Mouse (Mus musculus) intestine, postnatal 0 days (tissue): ENCODE data around the gene Esm1. TPM values are rescaled to one million over a fixed set of nuclear protein-coding genes. Genes with fewer than 3 reads are reported as not detected.

Source experiments
- ATAC-seq: fragments of 200-750 bp; cut with Nextera tagmentation; 2 replicates; pipeline ENCODE4 v1.8.0; 2017; ENCODE audit warnings: mild to moderate bottlenecking, moderate TSS enrichment, moderate library complexity
- H3K27ac ChIP-seq: fragments of 300-500 bp; sonication (generic); 2 replicates; pipeline ENCODE4 v1.5.1; 2014; ENCODE audit warnings: mild to moderate bottlenecking, low read depth, low read length, moderate library complexity
- H3K27me3 ChIP-seq: fragments of 300-500 bp; sonication (generic); replicated peaks from 2 replicates; pipeline ENCODE4 v1.6.1; 2014; ENCODE audit warnings: low read length, mixed read lengths; ENCODE audit not compliant: control insufficient read depth, insufficient read depth
- H3K36me3 ChIP-seq: fragments of 300-500 bp; sonication (generic); 2 replicates; pipeline ENCODE4 v1.6.1; 2014; ENCODE audit warnings: mild to moderate bottlenecking, moderate library complexity; ENCODE audit not compliant: control insufficient read depth, insufficient read depth
- H3K4me1 ChIP-seq: fragments of 300-500 bp; sonication (generic); replicated peaks from 2 replicates; pipeline ENCODE4 v1.6.1; 2014; ENCODE audit warnings: antibody characterized with exemption, low read length, mixed read lengths; ENCODE audit not compliant: control insufficient read depth, insufficient read depth
- H3K4me2 ChIP-seq: fragments of 300-500 bp; sonication (generic); replicated peaks from 2 replicates; pipeline ENCODE4 v1.6.1; 2014; ENCODE audit warnings: low read depth, mild to moderate bottlenecking, moderate library complexity
- H3K4me3 ChIP-seq: fragments of 300-500 bp; sonication (generic); 2 replicates; pipeline ENCODE4 v1.5.1; 2014; ENCODE audit warnings: low read depth, low read length
- H3K9ac ChIP-seq: fragments of 300-500 bp; sonication (generic); 2 replicates; pipeline ENCODE4 v1.6.1; 2014; ENCODE audit warnings: mild to moderate bottlenecking, low read depth, low read length
- H3K9me3 ChIP-seq: fragments of 300-500 bp; sonication (generic); 2 replicates; pipeline ENCODE4 v1.6.1; 2016; ENCODE audit warnings: mixed run types; ENCODE audit not compliant: control insufficient read depth
- CTCF ChIP-seq: sonication (generic); IDR thresholded peaks from 2 replicates; pipeline ENCODE4 v1.5.1; 2016; ENCODE audit warnings: low read depth, mild to moderate bottlenecking, control low read depth, antibody characterized with exemption, moderate library complexity
- WGBS: fragments of 180-500 bp; shearing (Covaris S2); extraction: QIAGEN DNeasy Blood & Tissue Kit; methylation state at CpG from one replicate; pipeline ENCODE4 v1.1.7; 2014; 5-methylcytosine and 5-hydroxymethylcytosine counted together
- polyA plus RNA-seq: library from polyadenylated mRNA; unstranded; fragments of >200 nt; fragmentation: Nextera tagmentation; extraction: Ambion mirVana; gene quantifications from 2 replicates; pipeline ENCODE4 v1.2.1, GENCODE M21; 2015

The Esm1 gene
- polyA plus RNA-seq, 1 experiment from 2014 or later = 3.4 TPM

DNA sequence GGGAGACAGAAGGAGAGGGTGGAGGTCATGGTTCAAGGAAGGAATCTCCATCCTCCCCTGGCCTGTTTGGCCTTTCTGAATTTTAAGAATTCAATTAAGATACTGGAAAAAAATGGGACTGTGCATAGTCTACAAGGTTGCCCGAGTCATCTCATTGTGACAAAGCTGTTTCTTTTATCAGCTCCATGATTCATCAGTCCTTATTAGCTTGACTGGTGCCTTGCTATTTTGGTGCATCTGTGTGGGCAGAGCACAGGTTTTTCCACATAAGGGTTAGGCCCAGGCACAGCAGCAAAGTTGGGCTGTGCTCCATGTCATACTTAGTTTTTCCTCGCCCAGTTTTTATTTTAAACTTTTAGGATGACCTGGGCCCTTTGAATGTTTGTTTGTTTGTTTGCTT lies 47.3 kb downstream of the Esm1 start:
- no peaks in the 10 kb centered on the region for H3K36me3 ChIP-seq
- no peak overlapping the region for H3K27ac ChIP-seq
- H3K9ac ChIP-seq = no peak overlapping the region
- WGBS = 87% methylated on average over 2 of the region's 2 CpGs
- H3K4me1 ChIP-seq = no peaks in the 10 kb centered on the region
- no peaks in the 10 kb centered on the region for H3K27me3 ChIP-seq
- H3K4me3 ChIP-seq = no peak overlapping the region
- ATAC-seq = no peak
- no peaks in the 10 kb centered on the region for H3K9me3 ChIP-seq
- no peak overlapping the region for H3K4me2 ChIP-seq
- TF ChIP-seq CTCF = no peak

DNA sequence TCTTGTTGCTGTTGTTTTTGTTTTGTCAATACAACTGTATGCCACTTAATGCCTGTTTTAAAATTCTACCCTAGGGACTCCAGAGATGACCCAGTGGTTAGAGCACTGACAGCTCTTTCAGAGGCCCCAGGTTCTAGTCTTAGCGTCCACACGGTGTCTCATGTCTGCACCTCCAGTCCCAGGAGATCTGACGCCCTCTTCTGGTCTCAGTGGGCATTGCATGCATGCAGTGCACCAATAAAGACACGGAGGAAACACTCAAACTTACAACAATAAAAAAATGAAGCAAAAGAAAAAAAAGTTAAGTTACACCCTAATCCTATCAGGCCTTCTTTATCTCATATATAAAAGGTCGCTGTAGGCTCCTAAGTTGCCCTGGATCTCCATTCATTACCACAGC lies 47.7 kb downstream of the Esm1 start:
- WGBS = 55% methylated on average over 5 of the region's 5 CpGs
- no peak for ATAC-seq
- Histone ChIP-seq H3K4me2 (no peak overlapping the region), H3K27ac (no peak overlapping the region), H3K9me3 (no peaks in the 10 kb centered on the region), H3K4me3 (no peak overlapping the region), H3K4me1 (no peaks in the 10 kb centered on the region), H3K36me3 (no peaks in the 10 kb centered on the region), H3K9ac (no peak overlapping the region), H3K27me3 (no peaks in the 10 kb centered on the region)
- TF ChIP-seq CTCF = peak; percentile 48

DNA sequence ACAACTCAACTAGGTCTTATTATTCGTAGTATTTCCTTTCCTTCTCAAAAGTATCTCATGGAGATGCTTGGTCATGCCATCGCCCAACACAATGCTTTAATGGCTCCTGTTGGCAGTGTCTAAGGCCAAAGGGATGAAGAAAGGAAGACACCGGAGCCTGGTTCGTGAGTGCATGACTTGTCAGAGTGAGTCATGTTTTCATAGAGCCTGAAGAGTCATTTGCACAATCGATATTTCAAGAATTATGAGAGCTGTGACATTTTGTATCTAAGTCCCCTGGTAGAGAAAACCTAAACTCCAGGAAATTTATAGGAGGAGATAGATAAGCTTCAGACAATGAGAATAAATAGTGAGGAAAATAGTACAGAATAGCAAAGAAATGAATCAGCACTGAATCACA lies 49.8 kb downstream of the Esm1 start:
- Histone ChIP-seq H3K4me1 (no peaks in the 10 kb centered on the region), H3K9me3 (no peaks in the 10 kb centered on the region), H3K27ac (no peak overlapping the region), H3K27me3 (no peaks in the 10 kb centered on the region), H3K4me3 (no peak overlapping the region), H3K36me3 (no peaks in the 10 kb centered on the region), H3K9ac (no peak overlapping the region), H3K4me2 (no peak overlapping the region)
- no peak for ATAC-seq
- no peak for TF ChIP-seq CTCF
- 94% methylated on average over 5 of the region's 5 CpGs for WGBS

DNA sequence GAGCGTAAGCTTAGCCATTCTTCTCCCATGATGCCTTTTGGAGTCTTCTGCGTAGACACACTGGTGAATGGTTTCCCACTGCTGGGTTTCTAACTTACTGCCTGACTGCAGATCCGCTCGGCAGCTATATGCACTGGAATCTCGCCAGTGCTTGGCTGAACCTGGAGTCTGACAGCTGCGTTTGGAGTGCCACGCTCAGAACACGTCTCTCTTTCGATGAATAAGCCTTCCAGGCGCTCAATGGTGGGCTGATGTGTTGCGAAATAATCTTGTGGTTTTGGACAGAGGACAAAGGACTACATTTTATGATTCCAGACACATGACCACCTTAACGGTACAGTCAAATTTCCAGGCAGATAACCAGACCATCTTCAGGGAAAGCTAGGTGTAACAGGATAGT lies 53.4 kb downstream of the Esm1 start:
- H3K36me3 ChIP-seq = no peaks in the 10 kb centered on the region
- H3K9me3 ChIP-seq = no peaks in the 10 kb centered on the region
- 53% methylated on average over 12 of the region's 12 CpGs for WGBS
- no peak overlapping the region for H3K4me3 ChIP-seq
- no peak overlapping the region for H3K4me2 ChIP-seq
- H3K4me1 ChIP-seq = no peaks in the 10 kb centered on the region
- TF ChIP-seq CTCF = no peak
- no peak overlapping the region for H3K27ac ChIP-seq
- ATAC-seq = no peak
- H3K9ac ChIP-seq = no peak overlapping the region
- H3K27me3 ChIP-seq = no peaks in the 10 kb centered on the region; the same call in 1 of the 2 replicates

DNA sequence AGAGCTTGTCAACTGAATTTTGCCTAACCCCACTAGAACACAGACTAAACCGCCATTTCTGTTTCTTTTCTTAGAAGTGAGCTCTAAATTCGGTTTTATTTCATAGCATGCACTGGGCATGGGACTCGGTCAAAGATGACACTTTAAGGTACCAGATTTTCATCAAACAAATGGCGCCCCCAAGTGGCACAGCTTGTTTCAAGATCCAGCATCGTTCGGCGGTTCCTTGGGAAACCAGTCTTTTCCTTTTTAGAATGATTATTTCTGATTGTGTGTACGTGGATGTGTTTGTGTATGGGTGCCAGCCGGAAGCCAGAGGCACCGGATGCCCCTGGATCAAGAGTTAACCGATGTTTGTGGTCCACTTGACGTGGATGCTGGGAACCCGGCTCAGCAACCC lies 55.8 kb downstream of the Esm1 start:
- H3K9ac ChIP-seq = no peak overlapping the region
- peak; percentile 69 for TF ChIP-seq CTCF
- ATAC-seq = no peak
- H3K9me3 ChIP-seq = no peaks in the 10 kb centered on the region
- no peaks in the 10 kb centered on the region for H3K4me1 ChIP-seq
- no peak overlapping the region for H3K4me2 ChIP-seq
- H3K27me3 ChIP-seq = no peaks in the 10 kb centered on the region; the same call in 1 of the 2 replicates
- no peak overlapping the region for H3K4me3 ChIP-seq
- H3K27ac ChIP-seq = no peak overlapping the region
- no peaks in the 10 kb centered on the region for H3K36me3 ChIP-seq
- 29% methylated on average over 13 of the region's 13 CpGs for WGBS

DNA sequence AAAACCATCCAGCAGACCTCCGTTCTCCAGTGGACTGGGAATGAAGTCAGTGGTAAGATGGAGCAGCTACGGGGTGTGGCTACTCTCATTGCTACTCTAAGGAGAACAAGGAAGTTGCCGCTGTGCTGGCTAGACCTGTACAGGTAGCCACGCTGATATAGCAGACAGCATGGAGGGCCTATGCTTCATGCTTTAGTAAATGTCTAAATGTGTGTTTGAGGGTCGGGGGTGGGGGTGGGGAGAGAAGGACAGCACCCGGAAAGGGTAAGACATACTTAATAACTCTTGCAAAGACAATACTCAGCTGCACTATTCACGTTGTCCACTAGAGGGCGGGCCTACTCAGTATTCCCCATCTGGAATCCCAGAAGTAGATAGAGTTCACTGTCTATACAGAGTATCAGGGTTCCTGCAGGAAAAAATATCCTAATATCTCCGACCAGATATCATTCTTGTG lies 57.1 kb downstream of the Esm1 start:
- Histone ChIP-seq H3K27ac (no peak overlapping the region), H3K36me3 (no peaks in the 10 kb centered on the region), H3K4me2 (peak overlapping the region; percentile 43), H3K9ac (no peak overlapping the region), H3K27me3 (no peaks in the 10 kb centered on the region; the same call in 1 of the 2 replicates), H3K4me1 (no peaks in the 10 kb centered on the region), H3K9me3 (no peaks in the 10 kb centered on the region), H3K4me3 (no peak overlapping the region)
- ATAC-seq = peak; percentile 49; the same call in 1 of the 2 replicates
- peak; percentile 88 for TF ChIP-seq CTCF
- WGBS = 28% methylated on average over 9 of the region's 9 CpGs

DNA sequence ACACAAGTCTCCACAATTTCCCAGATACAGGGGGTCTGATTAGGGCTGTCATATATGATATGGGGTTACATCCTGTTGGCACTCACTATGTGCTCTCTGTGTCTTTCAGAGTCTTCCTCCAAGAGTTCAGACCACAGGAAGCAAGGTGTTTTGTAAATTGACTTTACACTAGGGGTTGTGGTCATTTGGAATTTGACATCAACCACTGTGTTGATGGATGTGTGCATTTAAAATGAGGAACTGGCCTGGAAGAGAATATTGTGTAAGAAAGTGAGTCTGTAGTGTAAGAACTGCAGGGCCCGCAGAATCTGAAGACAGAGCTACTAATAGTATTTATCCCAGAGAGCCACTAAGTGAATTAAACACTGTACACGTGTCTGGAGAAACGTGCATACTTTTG lies 57.7 kb downstream of the Esm1 start:
- Histone ChIP-seq H3K4me1 (no peaks in the 10 kb centered on the region), H3K27me3 (no peaks in the 10 kb centered on the region; the same call in 1 of the 2 replicates), H3K4me2 (no peak overlapping the region), H3K9me3 (no peaks in the 10 kb centered on the region), H3K4me3 (no peak overlapping the region), H3K9ac (no peak overlapping the region), H3K27ac (no peak overlapping the region), H3K36me3 (no peaks in the 10 kb centered on the region)
- WGBS = 54% methylated on average over 3 of the region's 3 CpGs
- no peak for ATAC-seq
- TF ChIP-seq CTCF = no peak

Other genes with a start within 250 kb of the Esm1 start
- gene Ccno, start 221.9 kb upstream of the Esm1 start, polyA plus RNA-seq = 0.10 and 0.12 TPM in 2 replicates
- not detected in 2 replicates for gene Mcidas, start 215.8 kb upstream of the Esm1 start, polyA plus RNA-seq
- gene Cdc20b, start 174.5 kb upstream of the Esm1 start, polyA plus RNA-seq = not detected in 2 replicates
- gene Gpx8, start 163.2 kb upstream of the Esm1 start, polyA plus RNA-seq = 50.4 and 51.7 TPM in 2 replicates
- 4.2 and 4.9 TPM in 2 replicates for gene Gzma, start 108.7 kb upstream of the Esm1 start, polyA plus RNA-seq
- gene Gzmk, start 16.2 kb downstream of the Esm1 start, polyA plus RNA-seq = not detected in 2 replicates
- 0.65 and 0.68 TPM in 2 replicates for gene BC067074, start 83.5 kb downstream of the Esm1 start, polyA plus RNA-seq